Mouse (Mus musculus): ENCODE results near the gene Cx3cr1. TPM values are rescaled to one million over a fixed set of nuclear protein-coding genes. Genes with fewer than 3 reads are reported as not detected.
A peak's percentile ranks its signal among the peaks of the same experiment; 100 is the strongest.

Gene Cx3cr1
- total RNA-seq, 1 experiment from 2014 or later, result 12.9 TPM

DNA sequence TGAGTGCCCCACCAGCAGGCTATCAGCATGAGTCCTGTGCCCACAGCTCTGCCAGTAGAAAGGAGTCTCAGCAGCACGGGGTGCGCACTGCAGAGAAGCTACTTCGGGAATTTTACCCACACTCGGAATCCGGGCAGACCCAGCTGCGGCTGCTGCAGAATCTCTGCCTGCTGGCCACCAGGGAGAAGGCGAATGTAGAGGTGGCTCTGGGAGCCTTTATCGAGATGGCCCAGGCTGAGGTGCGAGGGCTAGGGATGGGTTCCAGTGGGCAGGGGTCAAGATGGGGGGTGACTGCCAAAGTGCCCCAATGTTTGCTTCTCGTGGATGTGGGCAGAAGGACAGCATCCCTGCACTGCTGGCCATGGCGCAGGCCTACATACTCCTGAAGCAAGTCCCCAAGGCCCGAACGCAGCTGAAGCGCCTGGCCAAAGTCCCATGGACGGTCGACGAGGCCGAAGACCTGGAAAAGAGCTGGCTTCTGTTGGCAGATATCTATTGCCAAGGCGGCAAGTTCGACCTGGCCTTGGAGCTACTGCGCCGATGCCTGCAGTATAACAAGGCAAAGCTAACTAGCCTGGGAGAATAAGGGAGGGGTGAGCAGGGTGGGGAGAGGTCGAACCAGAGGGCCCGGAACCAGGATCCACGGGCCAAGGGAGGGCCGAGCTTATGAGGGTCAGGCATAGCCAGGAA lies 103.3 kb downstream of the Cx3cr1 start:
- no peak for ATAC-seq (ENCODE audit: extremely low read depth, insufficient number of reproducible peaks, low FRiP score, poor library complexity, severe bottlenecking)

DNA sequence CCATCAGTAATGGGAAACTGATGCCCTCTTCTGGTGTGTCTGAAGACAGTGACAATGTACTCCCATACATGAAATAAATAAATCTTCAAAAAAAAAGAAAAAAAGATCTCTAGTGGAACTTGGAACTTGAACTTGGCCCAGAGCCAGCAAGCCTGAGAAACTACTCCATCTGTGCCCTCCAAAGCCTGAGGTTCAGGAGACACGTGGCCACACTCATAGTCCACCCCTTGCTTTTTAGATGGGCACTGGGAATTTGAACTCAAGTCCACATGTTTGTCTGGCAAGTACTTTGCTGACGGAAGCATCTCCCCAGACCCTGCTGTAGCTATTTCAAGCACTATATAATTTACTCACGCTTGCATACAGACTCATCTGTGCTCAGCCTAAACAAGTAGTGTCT lies 104.5 kb downstream of the Cx3cr1 start:
- no peak for ATAC-seq (ENCODE audit: extremely low read depth, insufficient number of reproducible peaks, low FRiP score, poor library complexity, severe bottlenecking)

DNA sequence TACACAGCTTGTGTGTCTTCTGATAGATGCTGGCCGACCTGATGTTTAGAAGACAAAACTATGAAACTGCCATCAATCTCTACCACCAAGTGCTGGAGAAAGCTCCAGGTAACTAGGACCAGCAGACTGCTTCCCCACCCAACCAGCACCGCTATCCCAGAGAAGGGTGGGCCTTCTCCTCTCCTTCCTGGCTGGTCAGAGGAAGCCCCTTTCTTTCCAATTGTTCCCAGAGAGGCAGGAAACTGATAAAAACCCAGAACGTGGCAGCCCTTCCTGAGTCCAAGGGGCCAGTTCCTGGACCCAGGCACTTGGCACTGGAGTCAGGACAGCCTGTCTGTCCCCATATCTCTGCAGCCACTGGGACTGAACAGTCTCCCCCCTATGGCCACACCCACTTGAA lies 105.5 kb downstream of the Cx3cr1 start:
- ATAC-seq (ENCODE audit: extremely low read depth, insufficient number of reproducible peaks, low FRiP score, poor library complexity, severe bottlenecking), result no peak

DNA sequence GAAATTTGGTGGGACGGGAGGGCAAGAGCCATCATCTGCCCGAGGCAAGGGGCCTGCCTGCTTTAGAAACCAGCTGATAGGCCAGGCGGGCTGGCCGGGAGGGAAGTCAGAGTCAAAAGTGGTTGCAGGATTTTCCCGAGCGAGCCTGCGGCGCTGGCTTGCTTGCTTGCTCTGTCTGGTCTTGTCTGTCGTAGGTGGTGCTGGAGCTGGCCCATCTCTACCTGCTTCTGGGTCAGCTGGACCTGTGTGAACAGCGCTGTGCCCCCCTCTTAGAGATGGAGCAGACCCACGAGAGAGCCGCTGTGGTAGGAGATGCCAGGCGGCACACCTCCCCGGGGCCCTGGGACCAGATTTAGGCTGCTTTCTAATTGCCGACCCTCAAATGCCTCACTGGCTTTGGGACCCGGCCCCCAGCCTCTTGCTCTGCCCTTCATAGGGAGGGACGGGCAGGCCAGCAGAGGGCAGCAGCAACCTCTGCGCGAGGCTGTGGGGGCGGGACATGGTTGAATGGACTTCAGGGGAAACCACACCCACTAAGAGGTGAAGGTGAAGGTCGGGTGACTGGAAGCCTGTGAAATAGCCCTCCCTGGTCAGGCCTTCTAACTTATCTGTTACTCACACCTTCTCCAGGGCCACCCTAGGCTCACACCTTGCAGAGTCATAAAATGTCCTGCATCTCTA lies 106.6 kb downstream of the Cx3cr1 start:
- ATAC-seq (ENCODE audit: extremely low read depth, insufficient number of reproducible peaks, low FRiP score, poor library complexity, severe bottlenecking), result peak; percentile 77

DNA sequence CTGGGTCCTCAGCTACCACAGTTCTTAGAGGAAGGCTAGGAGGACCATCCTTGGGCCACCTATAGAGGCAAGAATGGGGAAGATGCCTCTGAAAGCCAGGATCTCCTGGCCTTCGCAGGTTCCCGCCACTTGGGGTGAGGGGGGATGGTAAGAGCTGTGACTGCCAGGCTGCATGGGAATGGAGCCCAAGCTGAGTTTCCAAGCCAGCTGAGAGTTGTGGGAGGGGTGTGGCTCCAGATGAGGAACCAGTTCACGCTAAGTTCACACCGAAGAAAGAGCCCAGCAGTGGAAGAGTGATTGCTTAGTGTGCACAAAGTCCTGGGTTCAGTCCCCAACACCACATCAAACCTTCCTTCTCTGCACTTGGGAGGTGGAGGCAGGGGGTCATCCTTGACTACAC lies 107.5 kb downstream of the Cx3cr1 start:
- no peak for ATAC-seq (ENCODE audit: extremely low read depth, insufficient number of reproducible peaks, low FRiP score, poor library complexity, severe bottlenecking)

DNA sequence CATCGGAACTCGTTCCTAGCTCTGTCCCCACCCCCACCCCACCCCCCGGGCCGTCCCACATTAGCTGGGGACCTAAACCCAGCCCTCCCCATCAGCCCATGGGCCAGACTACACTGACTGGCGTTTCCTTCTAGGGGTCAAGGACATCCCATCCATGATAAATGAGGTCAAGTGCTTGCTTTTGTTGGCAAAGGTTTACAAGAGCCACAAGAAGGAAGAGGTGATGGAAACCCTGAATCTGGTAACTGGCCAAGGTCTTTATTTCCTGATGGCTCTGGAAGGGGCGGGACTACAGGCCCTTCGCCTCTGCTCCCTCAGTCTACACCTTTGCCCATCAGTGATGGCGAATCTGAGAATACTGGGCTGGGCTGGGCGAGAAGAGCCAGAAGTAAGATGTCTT lies 110.8 kb downstream of the Cx3cr1 start:
- ATAC-seq (ENCODE audit: extremely low read depth, insufficient number of reproducible peaks, low FRiP score, poor library complexity, severe bottlenecking), result no peak

DNA sequence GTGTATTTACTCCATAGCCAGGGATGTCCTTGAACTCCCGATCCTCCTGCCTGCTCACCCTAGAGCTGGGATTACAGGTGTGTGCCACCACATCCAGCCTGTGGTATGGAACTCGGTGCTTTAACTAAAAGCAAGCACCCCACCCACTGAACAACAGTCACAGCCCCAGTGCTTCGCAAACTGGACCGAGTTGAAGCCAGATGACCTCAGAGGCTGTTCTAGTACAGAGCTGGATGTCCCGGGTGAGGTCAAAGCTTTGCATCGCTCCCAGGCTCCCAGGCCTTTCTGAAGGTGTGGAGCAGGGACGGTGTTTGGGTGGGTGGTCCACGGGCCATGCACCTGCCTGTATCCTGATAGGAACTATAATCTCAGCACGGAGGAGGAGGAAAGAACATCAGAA lies 118.3 kb downstream of the Cx3cr1 start:
- ATAC-seq (ENCODE audit: extremely low read depth, insufficient number of reproducible peaks, low FRiP score, poor library complexity, severe bottlenecking), result no peak

DNA sequence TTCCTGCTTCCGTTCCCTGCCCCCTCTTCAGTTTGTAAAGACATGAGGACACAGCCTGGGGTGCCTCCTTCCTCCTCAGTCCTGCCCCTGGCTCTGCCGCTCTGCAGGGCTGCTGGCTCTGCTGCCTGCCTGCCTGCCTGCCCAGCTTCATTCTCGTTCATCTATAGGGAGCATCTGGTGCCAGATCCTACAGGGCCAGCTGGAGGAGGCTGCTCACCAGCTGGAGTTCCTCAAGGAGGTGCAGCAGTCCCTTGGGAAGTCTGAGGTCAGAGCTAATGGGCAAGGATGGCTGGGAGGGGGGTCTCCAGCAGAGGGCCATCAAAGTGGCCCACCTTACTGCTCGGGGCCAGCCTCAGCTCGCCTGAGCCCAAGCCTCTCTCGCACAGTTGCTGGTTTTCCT lies 119.2 kb downstream of the Cx3cr1 start:
- no peak for ATAC-seq (ENCODE audit: extremely low read depth, insufficient number of reproducible peaks, low FRiP score, poor library complexity, severe bottlenecking)

DNA sequence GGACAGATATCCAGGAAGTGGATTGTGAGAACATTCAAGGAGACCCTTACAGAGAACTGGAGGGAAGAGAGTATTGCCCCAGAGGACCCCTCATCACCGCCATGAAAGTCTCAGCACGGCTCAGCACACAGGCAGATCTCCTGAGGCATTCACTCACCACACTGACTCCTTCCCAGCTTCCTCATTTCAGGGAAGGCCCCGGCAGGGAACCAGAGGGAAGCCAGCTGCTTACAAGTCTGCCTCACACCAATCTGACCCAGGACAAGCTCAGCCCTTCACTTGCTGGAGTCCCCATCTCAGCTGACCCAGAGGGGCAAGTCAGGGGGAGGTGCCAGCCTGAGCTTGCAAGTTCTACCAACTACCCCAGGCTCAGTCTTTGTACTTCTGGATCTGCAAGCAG lies 120.9 kb downstream of the Cx3cr1 start:
- no peak for ATAC-seq (ENCODE audit: extremely low read depth, insufficient number of reproducible peaks, low FRiP score, poor library complexity, severe bottlenecking)

DNA sequence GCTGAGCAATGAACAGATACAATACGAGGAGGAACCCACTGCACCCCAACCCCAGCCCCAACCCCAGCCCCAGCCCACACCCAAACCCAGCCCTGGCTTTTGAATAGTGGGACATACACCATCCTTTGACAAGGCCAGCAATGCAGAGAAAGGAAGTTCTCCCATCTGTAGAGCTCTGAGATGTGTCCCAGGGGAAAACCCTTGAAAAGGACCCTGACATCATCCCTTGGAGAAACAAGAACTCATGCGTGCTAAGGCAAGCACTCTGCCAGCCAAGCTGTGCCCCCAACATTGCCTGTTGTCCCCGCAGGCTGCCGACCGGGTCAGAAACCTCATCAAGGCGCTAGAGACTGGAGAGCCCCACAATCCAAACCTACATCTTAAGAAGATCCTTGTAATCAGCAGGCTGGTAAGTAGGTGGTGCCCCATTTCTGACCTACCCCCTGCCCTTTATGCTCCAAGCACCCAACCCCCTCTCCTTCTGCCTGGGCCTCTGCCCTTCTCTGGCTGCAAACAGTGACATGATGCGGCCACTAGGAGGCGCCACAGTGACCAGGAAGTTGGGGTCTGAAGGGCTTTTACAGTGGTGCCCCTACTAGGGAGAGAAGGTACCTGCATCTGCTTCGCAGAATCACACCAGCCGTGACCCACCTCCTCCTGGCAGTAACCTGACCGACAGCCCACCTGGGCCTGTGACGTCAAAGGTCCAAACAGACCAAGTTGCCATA lies 124.3 kb downstream of the Cx3cr1 start:
- no peak for ATAC-seq (ENCODE audit: extremely low read depth, insufficient number of reproducible peaks, low FRiP score, poor library complexity, severe bottlenecking)

DNA sequence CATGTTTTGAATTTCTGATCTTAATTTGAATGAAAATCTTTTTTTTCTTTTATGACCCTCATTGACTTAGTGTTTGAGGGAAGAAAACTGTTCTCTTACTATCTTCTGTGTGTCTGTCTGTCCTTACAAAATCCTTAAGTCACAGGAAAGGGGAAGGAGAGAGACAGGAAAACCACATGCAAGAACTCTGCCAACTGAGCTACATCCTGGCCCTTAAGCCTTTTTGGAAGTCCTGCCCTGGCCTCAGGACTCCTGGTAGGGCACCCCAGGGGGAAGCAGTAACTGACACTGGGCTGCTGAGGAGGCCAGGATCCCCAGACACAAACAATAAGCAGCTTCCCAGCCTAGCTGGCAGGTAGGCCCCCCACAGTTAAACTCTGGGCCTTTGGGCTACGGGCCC lies 126.4 kb downstream of the Cx3cr1 start:
- ATAC-seq (ENCODE audit: extremely low read depth, insufficient number of reproducible peaks, low FRiP score, poor library complexity, severe bottlenecking), result no peak

DNA sequence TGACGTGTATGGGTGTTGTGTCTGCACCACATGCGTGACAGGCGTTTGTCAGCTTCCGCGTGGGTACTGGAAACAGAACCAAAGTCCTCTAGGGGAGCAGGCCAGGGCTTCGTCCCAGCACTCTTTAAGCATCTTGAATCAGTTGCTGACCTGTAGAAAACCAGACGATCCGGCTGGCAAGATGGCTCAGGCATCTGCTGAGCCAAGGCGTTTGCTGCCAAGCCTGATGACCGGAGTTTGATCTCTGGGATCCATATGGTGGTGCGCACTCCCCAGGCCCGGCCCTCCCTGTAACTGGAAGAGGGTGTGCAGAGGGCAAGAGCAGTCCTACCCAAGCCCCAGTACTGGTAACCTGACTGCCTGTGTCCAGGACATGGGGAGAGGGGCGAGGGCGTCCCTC lies 127.8 kb downstream of the Cx3cr1 start:
- ATAC-seq (ENCODE audit: extremely low read depth, insufficient number of reproducible peaks, low FRiP score, poor library complexity, severe bottlenecking), result no peak

DNA sequence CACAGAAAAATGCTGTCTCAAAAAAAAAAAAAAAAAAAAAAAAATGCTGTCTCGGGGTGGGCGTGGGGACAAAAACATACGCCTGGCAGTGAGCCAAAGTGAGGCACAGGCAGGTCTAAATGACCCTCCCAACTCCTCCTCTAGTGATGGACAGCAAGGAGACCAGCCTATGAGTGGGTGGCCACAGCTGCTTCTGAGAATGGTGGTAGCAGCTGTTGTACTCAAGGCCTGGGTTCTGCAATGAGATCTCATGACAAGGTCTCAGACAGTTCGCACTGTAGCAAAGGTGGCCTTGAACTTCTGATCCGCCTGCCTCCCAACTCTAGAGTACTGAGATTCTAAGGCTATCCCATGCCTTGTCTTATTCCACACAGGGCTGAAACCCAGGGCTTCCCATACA lies 128.3 kb downstream of the Cx3cr1 start:
- ATAC-seq (ENCODE audit: extremely low read depth, insufficient number of reproducible peaks, low FRiP score, poor library complexity, severe bottlenecking), result no peak

DNA sequence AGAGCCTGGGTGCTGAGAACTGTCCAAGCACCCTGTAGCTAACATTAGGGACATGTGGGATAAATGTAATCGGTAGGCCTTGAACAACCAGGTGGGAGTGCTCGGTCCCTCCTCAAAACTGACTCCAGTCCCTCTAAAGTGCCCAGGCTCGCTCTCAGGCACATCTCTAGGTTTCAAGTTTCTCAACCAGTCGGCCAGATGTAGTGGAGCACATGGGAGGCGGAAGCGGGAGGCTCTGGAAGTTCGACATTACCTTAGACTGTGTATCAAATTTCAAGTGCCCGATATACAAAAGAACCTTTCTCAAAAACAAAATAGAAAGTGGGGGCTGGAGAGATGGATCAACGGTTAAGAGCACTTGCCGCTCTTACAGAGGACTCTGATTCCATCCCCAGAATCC lies 130.0 kb downstream of the Cx3cr1 start:
- no peak for ATAC-seq (ENCODE audit: extremely low read depth, insufficient number of reproducible peaks, low FRiP score, poor library complexity, severe bottlenecking)

DNA sequence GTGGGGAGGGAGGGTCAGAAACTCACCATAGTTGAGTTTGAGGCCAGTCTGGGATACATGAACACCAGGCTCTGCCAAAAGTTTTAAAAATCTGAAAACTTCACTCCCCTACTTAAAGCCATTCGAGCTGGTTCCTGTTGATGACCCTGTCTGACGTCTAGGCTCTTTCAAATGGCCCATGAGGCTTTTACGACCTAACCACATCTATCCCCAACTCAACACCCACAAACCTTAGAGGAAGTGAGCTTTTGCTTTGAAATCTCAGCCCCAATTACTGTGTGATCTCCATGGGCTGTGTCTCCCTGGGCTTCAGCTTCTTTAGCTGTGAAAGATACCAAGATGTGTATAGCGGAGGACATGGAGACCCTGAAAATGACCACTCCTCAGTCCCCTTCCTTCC lies 131.2 kb downstream of the Cx3cr1 start:
- ATAC-seq (ENCODE audit: extremely low read depth, insufficient number of reproducible peaks, low FRiP score, poor library complexity, severe bottlenecking), result no peak

DNA sequence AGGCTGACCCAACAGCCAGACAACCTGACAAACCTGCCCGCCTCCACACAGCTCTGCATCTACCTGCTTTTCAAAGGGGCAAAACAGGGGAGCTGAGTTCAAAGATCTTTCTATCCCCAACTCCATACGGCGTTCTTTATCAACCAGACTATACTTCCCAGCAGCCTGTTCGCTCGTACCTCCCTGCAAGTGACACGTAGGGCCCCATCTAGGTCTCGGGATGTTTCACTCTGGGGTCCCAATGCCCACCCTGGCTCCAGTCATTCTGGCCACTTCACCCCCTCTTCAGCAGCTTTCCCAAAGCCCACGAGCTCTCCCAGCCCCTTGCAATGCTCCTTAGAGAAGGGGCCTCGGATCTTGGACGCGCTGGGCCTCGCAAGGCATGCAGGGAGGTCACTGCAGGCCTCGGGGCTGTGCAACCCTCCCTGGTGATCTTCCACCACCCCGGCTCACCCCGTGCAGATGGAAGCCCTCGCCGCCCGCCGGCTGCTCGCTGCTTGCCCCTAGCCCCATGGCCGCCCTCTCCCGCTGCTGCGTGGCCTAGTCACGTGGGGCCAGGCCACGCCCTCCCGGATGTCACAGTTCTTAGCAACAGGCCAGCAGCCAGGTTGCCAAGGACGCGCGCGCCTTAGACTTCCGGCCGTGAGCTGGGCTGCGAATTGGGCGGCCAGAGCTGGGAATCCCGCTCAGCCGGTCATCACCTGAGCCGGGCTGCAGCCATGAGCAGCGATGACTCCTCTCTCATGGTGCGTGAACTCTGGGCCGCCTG lies 132.5 kb downstream of the Cx3cr1 start, which contains the start of the genes Gorasp1 and Ttc21a:
Gene Gorasp1 (minus strand): TSS at position 561 of the 769 bp plus-strand sequence.
Gene Ttc21a (plus strand): TSS at position 602 of the 769 bp plus-strand sequence.
- peak; percentile 85 for ATAC-seq (ENCODE audit: extremely low read depth, insufficient number of reproducible peaks, low FRiP score, poor library complexity, severe bottlenecking)

DNA sequence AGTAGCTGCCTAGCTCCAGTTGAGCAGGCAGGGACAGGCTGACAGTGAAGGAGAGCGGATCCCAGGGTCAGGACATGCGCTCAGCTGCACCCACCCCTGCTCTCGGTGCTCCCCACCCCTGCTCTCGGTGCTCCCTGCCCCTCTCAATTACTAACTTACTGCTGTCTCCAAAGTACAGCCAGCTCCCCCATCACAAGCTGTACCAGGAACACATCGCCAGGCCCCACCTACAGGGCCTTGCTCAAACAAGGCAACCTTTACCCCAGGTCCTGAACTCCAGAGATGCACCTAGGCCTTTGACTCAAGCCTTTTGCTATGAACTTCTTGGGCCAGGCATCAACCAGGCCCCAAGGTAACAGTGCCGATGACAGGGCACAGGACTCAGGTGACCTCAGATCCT lies 136.0 kb downstream of the Cx3cr1 start:
- no peak for ATAC-seq (ENCODE audit: extremely low read depth, insufficient number of reproducible peaks, low FRiP score, poor library complexity, severe bottlenecking)

DNA sequence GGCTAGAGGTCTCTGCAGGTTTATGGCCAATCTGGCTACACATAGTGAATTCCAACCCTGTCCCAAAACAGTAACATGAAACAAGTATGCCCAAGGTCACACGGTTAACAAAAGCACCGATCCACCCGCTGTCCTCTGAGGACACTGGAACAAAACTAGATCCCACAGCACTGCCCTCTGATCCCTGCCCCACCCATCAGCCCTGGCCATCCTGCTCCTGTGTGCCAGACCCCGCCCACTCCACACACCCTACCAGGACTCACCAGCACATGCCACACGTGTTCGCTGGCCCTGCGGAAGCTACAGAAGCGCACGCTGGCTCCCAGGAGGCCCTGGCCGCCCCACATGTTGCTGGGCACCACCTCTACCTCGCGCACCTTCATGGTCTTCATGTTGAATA lies 137.3 kb downstream of the Cx3cr1 start:
- ATAC-seq (ENCODE audit: extremely low read depth, insufficient number of reproducible peaks, low FRiP score, poor library complexity, severe bottlenecking), result no peak

DNA sequence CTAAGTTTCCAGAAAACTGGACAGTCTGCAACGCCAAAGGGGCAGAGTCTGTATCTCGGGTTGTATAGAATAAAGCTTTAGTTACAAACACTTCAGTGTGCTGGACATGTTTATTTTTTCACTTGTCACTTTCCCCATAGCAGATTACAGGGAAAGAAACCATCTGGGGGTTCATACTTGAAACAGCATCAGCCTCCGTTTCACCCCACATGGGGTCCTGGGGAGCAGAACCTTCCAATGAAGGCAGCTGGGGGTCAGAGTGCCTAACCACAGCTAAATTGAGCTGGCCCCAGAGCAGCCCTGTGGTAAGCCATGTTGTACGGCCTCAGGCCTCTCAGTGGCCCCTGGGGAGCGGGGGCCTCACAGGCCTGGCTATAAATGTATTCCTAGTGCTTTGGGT lies 143.2 kb downstream of the Cx3cr1 start:
- ATAC-seq (ENCODE audit: extremely low read depth, insufficient number of reproducible peaks, low FRiP score, poor library complexity, severe bottlenecking), result no peak
